Mouse (Mus musculus) forebrain, embryonic 15.5 days (tissue): ENCODE measurements around the gene Dach1. TPM values are rescaled to one million over a fixed set of nuclear protein-coding genes. Genes with fewer than 3 reads are reported as not detected.

Experiments used
- ATAC-seq: fragments of 200-750 bp; cut with Nextera tagmentation; replicated peaks from 2 replicates; pipeline ENCODE4 v1.8.0; 2017; ENCODE audit warnings: mild to moderate bottlenecking, moderate TSS enrichment, moderate library complexity
- H3K27ac ChIP-seq: fragments of 300-500 bp; sonication (generic); replicated peaks from 2 replicates; pipeline ENCODE4 v1.5.1; 2015; ENCODE audit warnings: mild to moderate bottlenecking, inconsistent platforms
- H3K27me3 ChIP-seq: fragments of 300-500 bp; sonication (generic); 2 replicates; pipeline ENCODE4 v1.6.1; 2015; ENCODE audit warnings: inconsistent platforms
- H3K36me3 ChIP-seq: fragments of 300-500 bp; sonication (generic); 2 replicates; pipeline ENCODE4 v1.6.1; 2015; ENCODE audit warnings: mild to moderate bottlenecking, inconsistent platforms
- H3K4me1 ChIP-seq: fragments of 300-500 bp; sonication (generic); 2 replicates; pipeline ENCODE4 v1.6.1; 2015; ENCODE audit warnings: inconsistent platforms
- H3K4me2 ChIP-seq: fragments of 300-500 bp; sonication (generic); replicated peaks from 2 replicates; pipeline ENCODE4 v1.6.1; 2015; ENCODE audit warnings: mild to moderate bottlenecking, inconsistent platforms
- H3K4me3 ChIP-seq: fragments of 300-500 bp; sonication (generic); 2 replicates; pipeline ENCODE4 v1.5.1; 2015; ENCODE audit warnings: mild to moderate bottlenecking, inconsistent platforms
- H3K9ac ChIP-seq: fragments of 300-500 bp; sonication (generic); replicated peaks from 2 replicates; pipeline ENCODE4 v1.6.1; 2015; ENCODE audit warnings: mild to moderate bottlenecking, inconsistent platforms
- H3K9me3 ChIP-seq: fragments of 300-500 bp; sonication (generic); 2 replicates; pipeline ENCODE4 v1.6.1; 2016; ENCODE audit warnings: inconsistent platforms
- WGBS: fragments of 180-500 bp; shearing (Covaris S2); methylation state at CpG from one replicate; pipeline ENCODE4 v1.1.7; 2015; ENCODE audit warnings: mixed read lengths; 5-methylcytosine and 5-hydroxymethylcytosine counted together
- polyA plus RNA-seq: library from polyadenylated mRNA; unstranded; fragments of >200 nt; fragmentation: Nextera tagmentation; extraction: Ambion mirVana; gene quantifications from 2 replicates; pipeline ENCODE4 v1.2.1, GENCODE M21; 2015

The Dach1 gene
- polyA plus RNA-seq, 1 experiment from 2014 or later = 7.8 TPM

GRCm38 (mm10) chr14:97998584-97998983 lies 171.0 kb downstream of the Dach1 start:
- Histone ChIP-seq H3K4me2 (no peak overlapping the region), H3K27ac (no peak overlapping the region), H3K9me3 (no peaks in the 10 kb centered on the region), H3K36me3 (no peaks in the 10 kb centered on the region), H3K9ac (no peak overlapping the region), H3K4me3 (no peak overlapping the region), H3K4me1 (peaks cover 3% of the 10 kb centered on the region; the same call in 1 of the 2 replicates), H3K27me3 (no peaks in the 10 kb centered on the region)
- no peak for ATAC-seq

GRCm38 (mm10) chr14:97983251-97983650 lies 186.3 kb downstream of the Dach1 start:
- no peak overlapping the region for H3K4me3 ChIP-seq
- 83% methylated on average over 3 of the region's 3 CpGs for WGBS
- H3K9ac ChIP-seq = no peak overlapping the region

GRCm38 (mm10) chr14:97982676-97983075 lies 186.9 kb downstream of the Dach1 start:
- no peaks in the 10 kb centered on the region for H3K27me3 ChIP-seq
- WGBS = 36% methylated on average over 6 of the region's 6 CpGs
- H3K9ac ChIP-seq = no peak overlapping the region
- H3K4me1 ChIP-seq = no peaks in the 10 kb centered on the region
- H3K9me3 ChIP-seq = no peaks in the 10 kb centered on the region
- H3K36me3 ChIP-seq = no peaks in the 10 kb centered on the region
- ATAC-seq = no peak
- no peak overlapping the region for H3K27ac ChIP-seq
- H3K4me3 ChIP-seq = no peak overlapping the region
- no peak overlapping the region for H3K4me2 ChIP-seq

More at GRCm38 (mm10) chr14:97983251-97983650, 186.3 kb downstream of the Dach1 start:
- no peaks in the 10 kb centered on the region for H3K27me3 ChIP-seq
- H3K4me1 ChIP-seq = no peaks in the 10 kb centered on the region
- H3K36me3 ChIP-seq = no peaks in the 10 kb centered on the region
- no peaks in the 10 kb centered on the region for H3K9me3 ChIP-seq
- no peak overlapping the region for H3K4me2 ChIP-seq
- no peak overlapping the region for H3K27ac ChIP-seq
- no peak for ATAC-seq

- H3K9ac ChIP-seq = no peak overlapping the region
- H3K4me3 ChIP-seq = no peak overlapping the region
- H3K4me1 ChIP-seq = 0 out of 2 replicates have a peak, but pooled peaks cover 6% of the 10 kb centered on the region
- no peak overlapping the region for H3K27ac ChIP-seq
- ATAC-seq = no peak
- WGBS = 28% methylated on average over 4 of the region's 4 CpGs
- H3K36me3 ChIP-seq = no peaks in the 10 kb centered on the region
- no peaks in the 10 kb centered on the region for H3K27me3 ChIP-seq
- no peaks in the 10 kb centered on the region for H3K9me3 ChIP-seq
- no peak overlapping the region for H3K4me2 ChIP-seq
These were observed 188.7 kb downstream of the Dach1 start for GRCm38 (mm10) chr14:97980879-97981278.

GRCm38 (mm10) chr14:97976091-97976490 lies 193.5 kb downstream of the Dach1 start:
- WGBS = 2% methylated on average over 1 of the region's 1 CpGs
- no peak overlapping the region for H3K9ac ChIP-seq
- H3K4me3 ChIP-seq = no peak overlapping the region
- H3K4me1 ChIP-seq = peaks cover 9% of the 10 kb centered on the region; the same call in 1 of the 2 replicates
- peak; percentile 60; the same call in 1 of the 2 replicates for ATAC-seq
- no peak overlapping the region for H3K4me2 ChIP-seq
- H3K27ac ChIP-seq = no peak overlapping the region
- no peaks in the 10 kb centered on the region for H3K9me3 ChIP-seq
- no peaks in the 10 kb centered on the region for H3K36me3 ChIP-seq
- H3K27me3 ChIP-seq = no peaks in the 10 kb centered on the region

- Histone ChIP-seq H3K27ac (no peak overlapping the region), H3K9ac (no peak overlapping the region), H3K4me1 (peaks cover 9% of the 10 kb centered on the region; the same call in 1 of the 2 replicates), H3K27me3 (no peaks in the 10 kb centered on the region), H3K36me3 (no peaks in the 10 kb centered on the region), H3K9me3 (no peaks in the 10 kb centered on the region), H3K4me2 (no peak overlapping the region), H3K4me3 (no peak overlapping the region)
- WGBS = 31% methylated on average over 7 of the region's 7 CpGs
- ATAC-seq = no peak
These were observed 194.1 kb downstream of the Dach1 start for GRCm38 (mm10) chr14:97975447-97975846.

- ATAC-seq = no peak
- Histone ChIP-seq H3K4me2 (no peak overlapping the region), H3K4me1 (peaks cover 16% of the 10 kb centered on the region), H3K27me3 (no peaks in the 10 kb centered on the region), H3K9ac (no peak overlapping the region), H3K4me3 (no peak overlapping the region), H3K36me3 (no peaks in the 10 kb centered on the region), H3K9me3 (no peaks in the 10 kb centered on the region), H3K27ac (no peak overlapping the region)
- WGBS = 67% methylated on average over 2 of the region's 2 CpGs
These were observed 205.0 kb downstream of the Dach1 start for GRCm38 (mm10) chr14:97964543-97965069.

GRCm38 (mm10) chr14:97963624-97964023 lies 205.9 kb downstream of the Dach1 start:
- H3K27me3 ChIP-seq = no peaks in the 10 kb centered on the region
- no peaks in the 10 kb centered on the region for H3K36me3 ChIP-seq
- 57% methylated on average over 6 of the region's 6 CpGs for WGBS
- H3K4me3 ChIP-seq = no peak overlapping the region
- no peak overlapping the region for H3K27ac ChIP-seq
- ATAC-seq = no peak
- no peaks in the 10 kb centered on the region for H3K9me3 ChIP-seq
- H3K9ac ChIP-seq = no peak overlapping the region
- peaks cover 16% of the 10 kb centered on the region for H3K4me1 ChIP-seq
- no peak overlapping the region for H3K4me2 ChIP-seq

GRCm38 (mm10) chr14:97956356-97956755 lies 213.2 kb downstream of the Dach1 start:
- Histone ChIP-seq H3K4me1 (peaks cover 16% of the 10 kb centered on the region), H3K36me3 (no peaks in the 10 kb centered on the region), H3K4me3 (no peak overlapping the region), H3K4me2 (no peak overlapping the region), H3K9ac (no peak overlapping the region), H3K9me3 (no peaks in the 10 kb centered on the region), H3K27me3 (no peaks in the 10 kb centered on the region), H3K27ac (no peak overlapping the region)
- 90% methylated on average over 1 of the region's 1 CpGs for WGBS
- ATAC-seq = no peak

GRCm38 (mm10) chr14:97945471-97945870 lies 224.1 kb downstream of the Dach1 start:
- H3K36me3 ChIP-seq = no peaks in the 10 kb centered on the region
- H3K9me3 ChIP-seq = no peaks in the 10 kb centered on the region
- WGBS = 23% methylated on average over 2 of the region's 2 CpGs
- ATAC-seq = no peak
- H3K9ac ChIP-seq = no peak overlapping the region
- H3K4me3 ChIP-seq = no peak overlapping the region
- H3K4me1 ChIP-seq = peaks cover 5% of the 10 kb centered on the region
- no peaks in the 10 kb centered on the region for H3K27me3 ChIP-seq
- H3K4me2 ChIP-seq = no peak overlapping the region
- H3K27ac ChIP-seq = no peak overlapping the region

- no peak overlapping the region for H3K4me3 ChIP-seq
- H3K27ac ChIP-seq = no peak overlapping the region
- H3K4me1 ChIP-seq = peaks cover 5% of the 10 kb centered on the region
- no peaks in the 10 kb centered on the region for H3K9me3 ChIP-seq
- no peaks in the 10 kb centered on the region for H3K27me3 ChIP-seq
- ATAC-seq = peak; percentile 74; the same call in 1 of the 2 replicates
- no peak overlapping the region for H3K4me2 ChIP-seq
- no peaks in the 10 kb centered on the region for H3K36me3 ChIP-seq
- no peak overlapping the region for H3K9ac ChIP-seq
- WGBS = 25% methylated on average over 9 of the region's 9 CpGs
These were observed 224.8 kb downstream of the Dach1 start for GRCm38 (mm10) chr14:97944643-97945268.

GRCm38 (mm10) chr14:97942361-97942760 lies 227.2 kb downstream of the Dach1 start:
- 88% methylated on average over 2 of the region's 2 CpGs for WGBS

GRCm38 (mm10) chr14:97896622-97897021 lies 272.9 kb downstream of the Dach1 start:
- 98% methylated on average over 3 of the region's 3 CpGs for WGBS

More at GRCm38 (mm10) chr14:97942361-97942760, 227.2 kb downstream of the Dach1 start:
- peaks cover 5% of the 10 kb centered on the region for H3K4me1 ChIP-seq
- no peaks in the 10 kb centered on the region for H3K27me3 ChIP-seq
- H3K4me2 ChIP-seq = no peak overlapping the region
- no peaks in the 10 kb centered on the region for H3K9me3 ChIP-seq
- ATAC-seq = no peak
- no peak overlapping the region for H3K9ac ChIP-seq
- no peaks in the 10 kb centered on the region for H3K36me3 ChIP-seq
- no peak overlapping the region for H3K4me3 ChIP-seq
- H3K27ac ChIP-seq = no peak overlapping the region

More at GRCm38 (mm10) chr14:97896622-97897021, 272.9 kb downstream of the Dach1 start:
- no peak for ATAC-seq
- Histone ChIP-seq H3K27me3 (no peaks in the 10 kb centered on the region), H3K27ac (no peak overlapping the region), H3K36me3 (no peaks in the 10 kb centered on the region), H3K4me1 (no peaks in the 10 kb centered on the region), H3K4me2 (no peak overlapping the region), H3K9me3 (no peaks in the 10 kb centered on the region), H3K4me3 (no peak overlapping the region), H3K9ac (no peak overlapping the region)
